In the genomic region with DNA sequence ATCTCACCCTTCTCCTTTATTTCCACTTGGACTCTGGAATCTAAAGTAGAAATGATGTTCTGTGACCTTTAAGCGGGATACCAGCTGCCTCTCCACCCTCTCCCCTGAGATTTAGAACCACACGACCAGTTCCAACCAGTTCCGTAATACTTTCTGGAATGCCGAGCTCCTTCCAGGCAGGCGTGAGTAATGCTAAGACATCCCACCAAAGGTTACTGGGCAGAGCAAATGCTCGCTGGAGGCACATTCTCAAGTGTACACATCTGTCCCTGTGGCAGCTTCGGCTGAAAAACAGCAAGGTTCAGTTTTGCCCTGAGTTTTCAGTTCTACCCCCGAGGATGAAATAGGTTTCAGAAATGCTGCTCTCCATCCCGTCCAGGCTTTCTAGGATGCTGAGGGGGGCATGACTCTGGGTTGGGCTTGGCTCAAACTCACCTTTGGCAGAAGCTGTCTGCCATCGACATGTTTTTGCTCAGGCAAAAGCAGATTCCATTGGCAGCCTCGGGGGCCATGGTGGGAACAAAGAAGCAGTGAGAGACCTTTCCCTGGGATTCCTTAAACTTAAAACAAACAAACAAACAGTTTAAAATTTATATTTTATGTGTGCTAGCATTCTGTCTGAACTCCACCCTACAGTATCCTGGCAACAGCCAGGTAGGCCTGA, we compare ENCODE assay signal across 11 mouse cellular contexts. TPM values are rescaled to one million over a fixed set of nuclear protein-coding genes. Genes with fewer than 3 reads are reported as not detected.
A peak's percentile ranks its signal among the peaks of the same experiment; 100 is the strongest.
DNase-seq lines count a peak whose midpoint lies in the region; ATAC-seq and TF ChIP-seq lines count a peak whose summit lies in the region.
"Had no signal": no experiment of that assay in that cellular context is flagged by ENCODE, and none has a peak within 500 bp of the region (broad histone marks: within the 10 kb centered on the region; RNA-seq: fewer than 3 reads in every experiment).

No protein-coding gene starts in this region.

- no peak overlapping the region for H3K4me2 ChIP-seq in intestine, embryonic 16.5 days (ENCODE audit: low read depth, low read length)

- H3K36me3 ChIP-seq in intestine, embryonic 16.5 days (ENCODE audit: control insufficient read depth, insufficient read depth, low read length), result no peaks in the 10 kb centered on the region
- no peaks in the 10 kb centered on the region for H3K36me3 ChIP-seq in small intestine, adult 2 months (ENCODE audit: control insufficient read depth, insufficient read depth, low read length)

- H3K27ac ChIP-seq in intestine, embryonic 16.5 days (ENCODE audit: low read length), result peak overlapping the region; percentile 38; the same call in 1 of the 2 replicates
- peak overlapping the region; percentile 46 for H3K27ac ChIP-seq in small intestine, adult 2 months (ENCODE audit: insufficient read depth, low read depth, low read length)

- no peak overlapping the region for H3K4me3 ChIP-seq in lung, adult 2 months (replicated peaks; ENCODE audit: extremely low read depth, low read depth, low read length)
- H3K4me3 ChIP-seq in intestine, embryonic 16.5 days (ENCODE audit: low read length), result no peak overlapping the region
- no peak overlapping the region for H3K4me3 ChIP-seq in small intestine, adult 2 months (ENCODE audit: low read depth, low read length)
- H3K4me3 ChIP-seq: erythroblast, embryonic 14.5 days had no signal

- no peaks in the 10 kb centered on the region for H3K9me3 ChIP-seq in intestine, embryonic 16.5 days (ENCODE audit: control insufficient read depth, low read length)

- DNase-seq in lung, adult 18-20 months, result peak; percentile 62 to 64
- DNase-seq in lung, adult 2 months, result no peak
- peak; percentile 97 for DNase-seq in fibroblast of lung, adult 2 months (ENCODE audit: low read depth)
- no peak for DNase-seq in right cerebral cortex, adult 18-20 months
- no peak for DNase-seq in cerebellum, adult 9-11 months
- DNase-seq: thymus, adult 2 months had no signal

- 52% methylated on average over 11 of the region's 11 CpGs for WGBS in lung, adult 2 months
- 48% methylated on average over 11 of the region's 11 CpGs for WGBS in intestine, embryonic 16.5 days
- 61% methylated on average over 11 of the region's 11 CpGs for WGBS in small intestine, adult 2 months

- no peak for TF ChIP-seq POLR2A in lung, adult 2 months (IDR thresholded peaks at IDR 0.05; ENCODE audit: borderline replicate concordance, extremely low read depth, low read depth, low read length)
- no peak for TF ChIP-seq POLR2A in small intestine, adult 2 months (IDR thresholded peaks at IDR 0.05; ENCODE audit: low read depth, low read length)

- H3K27me3 ChIP-seq in intestine, embryonic 16.5 days (replicated peaks; ENCODE audit: control insufficient read depth, insufficient read depth, low read length), result no peaks in the 10 kb centered on the region
- no peaks in the 10 kb centered on the region for H3K27me3 ChIP-seq in small intestine, adult 2 months (ENCODE audit: control insufficient read depth, insufficient read depth, low read length)

- ATAC-seq in intestine, embryonic 16.5 days, result peak; percentile 62
- ATAC-seq in inflammation-experienced regulatory T-cells, adult 6 months, result no peak

- TF ChIP-seq CTCF in lung, adult 2 months (IDR thresholded peaks at IDR 0.05; ENCODE audit: insufficient read depth, low read length), result no peak
- no peak for TF ChIP-seq CTCF in small intestine, adult 2 months (IDR thresholded peaks at IDR 0.05; ENCODE audit: extremely low read depth, insufficient read length, insufficient replicate concordance, low read depth, low read length)

- H3K4me1 ChIP-seq in lung, adult 2 months (ENCODE audit: control insufficient read depth, insufficient read depth, low read length), result peaks cover 2% of the 10 kb centered on the region; the same call in 1 of the 2 replicates
- 0 out of 2 replicates have a peak, but pooled peaks cover 3% of the 10 kb centered on the region for H3K4me1 ChIP-seq in intestine, embryonic 16.5 days (ENCODE audit: control insufficient read depth, insufficient read depth, low read length)
- no peaks in the 10 kb centered on the region for H3K4me1 ChIP-seq in small intestine, adult 2 months (ENCODE audit: control insufficient read depth, insufficient read depth, insufficient read length, low read length)

- no peak overlapping the region for H3K9ac ChIP-seq in intestine, embryonic 16.5 days (ENCODE audit: low read depth, low read length)

RNA-seq across cellular contexts. Expression of a gene that starts 21.9 kb away (rescaled TPM):
- polyA plus RNA-seq in lung, adult 2 months (2012; rRNA removed), result 5.2 and 7.1 TPM in 2 replicates
- 1.8 and 2.0 TPM in 2 replicates for polyA plus RNA-seq in intestine, embryonic 16.5 days (2015; fragmentation: Nextera tagmentation; extraction: Ambion mirVana)
- polyA plus RNA-seq in small intestine, adult 2 months (2012; rRNA removed), result 0.76 and 2.5 TPM in 2 replicates
- 1 to 10 TPM in 1 of 3 experiments, under 1 TPM in 1, not detected in 1; 0.49 to 1.6 TPM for polyA plus RNA-seq in inflammation-experienced regulatory T-cells, adult 6 months (2017; shearing (Covaris generic))
- polyA plus RNA-seq: erythroblast, embryonic 14.5 days had no signal

RNA-seq across cellular contexts. Expression of a gene that starts 49.8 kb away (rescaled TPM):
- polyA plus RNA-seq in lung, adult 2 months (2012; rRNA removed), result 0.91 and 1.5 TPM in 2 replicates
- 0.38 and 0.39 TPM in 2 replicates for polyA plus RNA-seq in intestine, embryonic 16.5 days (2015; fragmentation: Nextera tagmentation; extraction: Ambion mirVana)
- polyA plus RNA-seq in small intestine, adult 2 months (2012; rRNA removed), result not detected in 2 replicates
- not detected for polyA plus RNA-seq in inflammation-experienced regulatory T-cells, adult 6 months (2017; shearing (Covaris generic))
- polyA plus RNA-seq: erythroblast, embryonic 14.5 days; liver, embryonic 16.5 days had no signal

Comparison
In these comparisons a context has a peak if more than half of its experiments do, and no peak if none do; other contexts are left out.
1. DNase-seq: peak in lung, adult 18-20 months (2 of 2) and fibroblast of lung, adult 2 months (single experiment); none in lung, adult 2 months (single experiment), right cerebral cortex, adult 18-20 months (single experiment) and cerebellum, adult 9-11 months (single experiment).